Mouse (Mus musculus): ENCODE measurements around the gene Ankrd65. TPM values are rescaled to one million over a fixed set of nuclear protein-coding genes. Genes with fewer than 3 reads are reported as not detected.

Gene Ankrd65
- total and polyA plus RNA-seq, 3 experiments: 0.41 TPM; not detected in 2

DNA sequence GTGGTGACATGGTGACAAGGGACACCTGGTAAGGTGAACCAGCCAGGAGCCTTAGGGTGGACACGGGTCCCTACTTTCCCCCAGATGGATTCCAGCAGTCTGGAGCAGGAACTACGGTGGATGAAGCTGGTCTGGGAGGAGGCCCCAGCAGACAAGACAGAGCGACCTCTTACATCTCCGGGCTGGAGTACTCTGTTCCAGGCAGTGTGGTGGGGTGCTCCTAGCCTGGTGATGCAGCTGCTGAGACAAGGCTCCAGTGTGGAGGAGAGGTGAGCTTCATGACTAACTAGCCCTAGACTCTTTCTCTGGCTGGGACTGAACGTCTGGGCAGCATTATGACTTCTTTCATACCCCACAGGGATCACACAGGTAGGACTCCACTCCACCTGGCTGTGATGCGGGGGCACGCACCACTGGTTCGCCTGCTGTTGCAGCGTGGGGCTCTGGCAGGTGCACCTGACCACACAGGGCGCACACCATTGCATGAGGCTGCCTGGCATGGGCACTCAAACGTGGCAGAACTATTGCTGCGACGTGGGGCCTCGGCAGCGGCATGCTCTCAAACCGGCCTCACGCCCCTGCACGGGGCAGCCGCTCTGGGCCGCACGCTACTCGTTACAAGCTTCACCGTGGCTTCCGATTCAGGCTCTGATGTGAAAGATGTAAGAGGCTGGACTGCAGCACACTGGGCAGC is 1.1 kb downstream of the Ankrd65 start:
- 72% methylated on average over 24 of the region's 24 CpGs for WGBS
- H3K27ac ChIP-seq: no peak overlapping the region

DNA sequence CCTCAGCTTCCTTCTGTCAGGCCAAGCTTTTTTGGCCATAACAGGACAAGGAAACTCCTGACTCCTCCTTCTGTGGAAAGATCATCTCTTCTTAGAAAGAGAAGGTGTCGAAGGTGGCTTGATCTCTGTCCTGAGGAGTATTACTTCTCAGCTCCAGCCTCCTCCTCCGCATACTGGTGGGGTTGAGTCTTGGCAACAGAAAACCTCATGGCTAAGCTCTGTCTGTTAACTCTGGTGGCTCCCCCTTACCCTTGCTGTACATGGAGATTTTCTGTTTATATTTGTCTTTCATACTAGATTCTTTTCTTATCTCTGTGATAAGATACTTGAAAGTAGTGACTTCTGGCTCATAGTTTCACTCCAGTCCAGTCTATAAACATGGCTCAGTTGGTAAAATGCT is 3.5 kb downstream of the Ankrd65 start:
- H3K27ac ChIP-seq: no peak overlapping the region
- H3K79me2 ChIP-seq (replicated peaks; ENCODE audit: control insufficient read depth, insufficient read depth, low read length): no peaks in the 10 kb centered on the region
- intact Hi-C loops (cut with DNase I): no loop called here
- H3K4me3 ChIP-seq: no peak overlapping the region
- H3K4me1 ChIP-seq (ENCODE audit: control insufficient read depth, insufficient read depth, low read length): no peaks in the 10 kb centered on the region
- 56% methylated on average over 2 of the region's 2 CpGs for WGBS
- no peaks in the 10 kb centered on the region for H3K27me3 ChIP-seq (ENCODE audit: control insufficient read depth, insufficient read depth, low read length)
- no peak for TF ChIP-seq CTCF (IDR thresholded peaks at IDR 0.05)
- TF ChIP-seq POLR2A (IDR thresholded peaks at IDR 0.05; ENCODE audit: insufficient read depth, low read depth, low read length): no peak
- no peak for TF ChIP-seq EP300 (IDR thresholded peaks at IDR 0.05; ENCODE audit: insufficient read depth, low read depth, low read length)
- no peaks in the 10 kb centered on the region for H3K36me3 ChIP-seq (ENCODE audit: control insufficient read depth, insufficient read depth, low read length)
- no peak overlapping the region for H3K9ac ChIP-seq (ENCODE audit: low read depth, low read length)
- no peak for DNase-seq

More for the DNA sequence above, 1.1 kb downstream of the Ankrd65 start:
- intact Hi-C loops (cut with DNase I): no loop called here
- no peaks in the 10 kb centered on the region for H3K79me2 ChIP-seq (replicated peaks; ENCODE audit: control insufficient read depth, insufficient read depth, low read length)
- TF ChIP-seq POLR2A (IDR thresholded peaks at IDR 0.05; ENCODE audit: insufficient read depth, low read depth, low read length) (no peak), EP300 (IDR thresholded peaks at IDR 0.05; ENCODE audit: insufficient read depth, low read depth, low read length) (no peak), CTCF (IDR thresholded peaks at IDR 0.05) (no peak)
- H3K4me1 ChIP-seq (ENCODE audit: control insufficient read depth, insufficient read depth, low read length): no peaks in the 10 kb centered on the region
- DNase-seq: no peak
- no peak overlapping the region for H3K4me3 ChIP-seq
- H3K27me3 ChIP-seq (ENCODE audit: control insufficient read depth, insufficient read depth, low read length): no peaks in the 10 kb centered on the region
- no peaks in the 10 kb centered on the region for H3K36me3 ChIP-seq (ENCODE audit: control insufficient read depth, insufficient read depth, low read length)
- H3K9ac ChIP-seq (ENCODE audit: low read depth, low read length): no peak overlapping the region

DNA sequence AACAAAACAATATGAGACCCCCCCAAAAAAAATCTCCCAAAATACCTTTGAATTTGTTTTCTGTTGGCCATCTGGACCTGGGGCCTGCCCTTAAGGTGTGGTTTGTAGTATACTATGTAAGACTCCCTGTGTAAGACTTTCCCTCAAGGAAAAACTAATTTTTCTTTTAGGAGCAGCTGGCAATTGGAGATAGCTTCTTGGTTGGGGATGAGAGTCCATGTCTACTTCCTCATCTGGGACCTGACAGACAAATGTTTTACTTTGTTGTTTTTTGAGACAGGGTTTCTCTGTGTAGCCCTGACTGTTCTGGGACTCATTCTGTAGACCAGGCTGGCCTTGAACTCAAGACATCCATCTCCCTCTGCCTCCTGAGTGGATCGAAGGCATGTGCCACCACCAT is 11.8 kb downstream of the Ankrd65 start:
- Histone ChIP-seq H3K4me3 (no peak overlapping the region), H3K36me3 (ENCODE audit: control insufficient read depth, insufficient read depth, low read length) (peaks cover 9% of the 10 kb centered on the region), H3K9ac (ENCODE audit: low read depth, low read length) (no peak overlapping the region), H3K4me1 (ENCODE audit: control insufficient read depth, insufficient read depth, low read length) (peaks cover 7% of the 10 kb centered on the region), H3K27me3 (ENCODE audit: control insufficient read depth, insufficient read depth, low read length) (no peaks in the 10 kb centered on the region), H3K27ac (no peak overlapping the region), H3K79me2 (replicated peaks; ENCODE audit: control insufficient read depth, insufficient read depth, low read length) (peaks cover 3% of the 10 kb centered on the region; the same call in 1 of the 2 replicates)
- 94% methylated on average over 1 of the region's 1 CpGs for WGBS
- DNase-seq: no peak
- intact Hi-C loops (cut with DNase I): loop anchor here (2.0 to 5.0 kb wide), 2 partner anchors 17 to 40 kb away; partner anchors contain the start of genes Atad3a and Tmem88b
- TF ChIP-seq CTCF (IDR thresholded peaks at IDR 0.05) (no peak), EP300 (IDR thresholded peaks at IDR 0.05; ENCODE audit: insufficient read depth, low read depth, low read length) (no peak), POLR2A (IDR thresholded peaks at IDR 0.05; ENCODE audit: insufficient read depth, low read depth, low read length) (no peak)

DNA sequence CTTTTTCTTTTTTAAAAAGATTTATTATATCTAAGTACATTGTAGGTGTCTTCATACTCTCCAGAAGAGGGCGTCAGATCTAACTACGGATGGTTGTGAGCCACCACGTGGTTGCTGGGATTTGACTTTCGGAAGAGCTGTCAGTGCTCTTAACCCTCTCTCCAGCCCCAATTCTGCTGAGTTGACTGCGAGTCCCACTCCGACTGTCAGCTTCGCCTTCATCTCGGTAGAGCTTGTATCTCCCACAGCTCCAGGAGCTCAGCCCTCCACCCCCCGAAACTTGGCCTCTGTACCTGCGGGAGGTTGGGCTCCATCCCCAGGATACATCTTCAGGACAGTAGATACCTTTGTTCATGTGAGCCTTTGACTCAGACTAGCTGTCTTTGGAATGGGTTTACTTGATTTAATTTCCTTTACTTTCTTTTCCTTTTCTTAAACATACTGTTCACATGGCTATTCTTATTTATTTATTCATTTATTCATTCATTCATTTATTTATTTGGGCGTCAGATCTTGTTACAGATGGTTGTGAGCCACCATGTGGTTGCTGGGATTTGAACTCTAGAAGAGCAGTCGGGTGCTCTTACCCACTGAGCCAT is 12.6 kb downstream of the Ankrd65 start, which contains the start of gene Mrpl20:
Gene Mrpl20, plus strand, starts transcription at position 138 of the 599 bp plus-strand sequence.
- Histone ChIP-seq H3K36me3 (ENCODE audit: control insufficient read depth, insufficient read depth, low read length) (peaks cover 9% of the 10 kb centered on the region), H3K9ac (ENCODE audit: low read depth, low read length) (peak within 1 kb of the TSS; percentile 98), H3K4me3 (peak within 1 kb of the TSS; percentile 96), H3K4me1 (ENCODE audit: control insufficient read depth, insufficient read depth, low read length) (peaks cover 7% of the 10 kb centered on the region), H3K79me2 (replicated peaks; ENCODE audit: control insufficient read depth, insufficient read depth, low read length) (peaks cover 3% of the 10 kb centered on the region; the same call in 1 of the 2 replicates), H3K27ac (peak within 1 kb of the TSS; percentile 88), H3K27me3 (ENCODE audit: control insufficient read depth, insufficient read depth, low read length) (no peaks in the 10 kb centered on the region)
- DNase-seq: no peak
- intact Hi-C loops (cut with DNase I): loop anchor here (1.0 to 5.0 kb wide), 3 partner anchors 9 to 41 kb away; partner anchors contain the start of genes Atad3a, Ccnl2 and Tmem88b
- no peak for TF ChIP-seq POLR2A (IDR thresholded peaks at IDR 0.05; ENCODE audit: insufficient read depth, low read depth, low read length)
- peak; percentile 38 for TF ChIP-seq CTCF (IDR thresholded peaks at IDR 0.05)
- WGBS: 9% methylated on average over 12 of the region's 12 CpGs

DNA sequence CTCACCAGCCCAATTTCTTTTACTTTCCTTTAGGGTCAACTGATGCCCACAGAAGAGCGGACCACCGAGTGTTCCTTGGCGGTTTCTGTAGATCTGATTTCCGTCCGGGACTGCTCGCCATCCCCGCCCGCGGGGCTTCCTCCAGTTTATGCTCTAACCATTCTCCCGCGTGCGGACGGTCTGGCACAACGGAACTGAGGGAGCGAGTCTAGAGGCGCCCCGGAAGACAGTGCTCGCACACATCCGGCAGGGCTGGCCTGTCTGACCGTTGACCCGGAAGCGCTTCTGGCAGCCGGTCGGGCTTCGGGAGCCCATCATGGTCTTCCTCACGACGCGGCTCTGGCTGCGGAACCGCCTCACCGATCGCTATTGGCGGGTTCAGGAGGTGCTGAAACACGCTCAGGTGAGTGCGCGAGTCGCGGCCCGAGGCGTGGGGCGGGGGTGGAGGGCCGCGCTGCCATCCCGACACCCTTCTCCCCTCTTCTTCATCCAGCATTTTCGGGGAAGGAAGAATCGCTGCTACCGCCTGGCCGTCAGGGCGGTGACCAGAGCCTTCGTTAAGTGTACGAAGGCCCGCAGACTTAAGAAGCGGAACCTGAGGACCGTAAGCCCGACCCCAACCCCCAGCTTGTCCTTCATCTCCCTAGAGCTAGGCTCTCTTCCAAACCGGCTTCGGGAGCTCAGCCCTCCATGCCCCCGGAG is 13.3 kb downstream of the Ankrd65 start:
- Histone ChIP-seq H3K4me3 (peak overlapping the region; percentile 96), H3K36me3 (ENCODE audit: control insufficient read depth, insufficient read depth, low read length) (peaks cover 9% of the 10 kb centered on the region), H3K9ac (ENCODE audit: low read depth, low read length) (peak overlapping the region; percentile 98), H3K79me2 (replicated peaks; ENCODE audit: control insufficient read depth, insufficient read depth, low read length) (peaks cover 3% of the 10 kb centered on the region; the same call in 1 of the 2 replicates), H3K4me1 (ENCODE audit: control insufficient read depth, insufficient read depth, low read length) (peaks cover 7% of the 10 kb centered on the region), H3K27ac (peak overlapping the region; percentile 88), H3K27me3 (ENCODE audit: control insufficient read depth, insufficient read depth, low read length) (no peaks in the 10 kb centered on the region)
- intact Hi-C loops (cut with DNase I): loop anchor here (1.0 to 5.0 kb wide), 4 partner anchors 9 to 41 kb away; partner anchors contain the start of genes Atad3a, Aurkaip1, Ccnl2 and Tmem88b
- TF ChIP-seq POLR2A (IDR thresholded peaks at IDR 0.05; ENCODE audit: insufficient read depth, low read depth, low read length): peak; percentile 84
- peak; percentile 27; the same call in 1 of the 2 replicates for TF ChIP-seq EP300 (IDR thresholded peaks at IDR 0.05; ENCODE audit: insufficient read depth, low read depth, low read length)
- no peak for TF ChIP-seq CTCF (IDR thresholded peaks at IDR 0.05)
- DNase-seq: peak; percentile 95 to 97
- WGBS: under 1% methylated on average over 58 of the region's 58 CpGs

Measured in heart, adult 2 months (tissue).